ENCODE assay signal across 9 mouse cellular contexts in genomic region chr13:91178428-91179160, GRCm38 (mm10). TPM values are rescaled to one million over a fixed set of nuclear protein-coding genes. Genes with fewer than 3 reads are reported as not detected.
A peak's percentile ranks its signal among the peaks of the same experiment; 100 is the strongest.
DNase-seq lines count a peak whose midpoint lies in the region; ATAC-seq lines count a peak whose summit lies in the region.
"Had no signal": no experiment of that assay in that cellular context is flagged by ENCODE, and none has a peak within 500 bp of the region (broad histone marks: within the 10 kb centered on the region; RNA-seq: fewer than 3 reads in every experiment).

No protein-coding gene starts in this region.

- no peak overlapping the region for H3K9ac ChIP-seq in embryonic facial prominence, embryonic 14.5 days (ENCODE audit: low read depth, low read length)
- no peak overlapping the region for H3K9ac ChIP-seq in limb, embryonic 13.5 days
- no peak overlapping the region for H3K9ac ChIP-seq in stomach, embryonic 14.5 days (replicated peaks; ENCODE audit: low read depth, low read length)

- H3K36me3 ChIP-seq in embryonic facial prominence, embryonic 14.5 days (ENCODE audit: control insufficient read depth, insufficient read depth, low read length): no peaks in the 10 kb centered on the region
- H3K36me3 ChIP-seq in limb, embryonic 13.5 days: no peaks in the 10 kb centered on the region
- H3K36me3 ChIP-seq in stomach, embryonic 14.5 days (ENCODE audit: control insufficient read depth, insufficient read depth, low read length): no peaks in the 10 kb centered on the region

- no peak overlapping the region for H3K4me2 ChIP-seq in embryonic facial prominence, embryonic 14.5 days (ENCODE audit: low read depth, low read length)
- H3K4me2 ChIP-seq in limb, embryonic 13.5 days (replicated peaks): no peak overlapping the region
- no peak overlapping the region for H3K4me2 ChIP-seq in stomach, embryonic 14.5 days (replicated peaks; ENCODE audit: low read depth, low read length)

- H3K27me3 ChIP-seq in embryonic facial prominence, embryonic 14.5 days (replicated peaks; ENCODE audit: control insufficient read depth, insufficient read depth, low read length): no peaks in the 10 kb centered on the region
- H3K27me3 ChIP-seq in limb, embryonic 13.5 days: no peaks in the 10 kb centered on the region
- H3K27me3 ChIP-seq in stomach, embryonic 14.5 days (ENCODE audit: control insufficient read depth, insufficient read depth, low read length): no peaks in the 10 kb centered on the region

- H3K4me1 ChIP-seq in embryonic facial prominence, embryonic 14.5 days (ENCODE audit: control insufficient read depth, insufficient read depth, low read length): no peaks in the 10 kb centered on the region
- peaks cover 17% of the 10 kb centered on the region for H3K4me1 ChIP-seq in limb, embryonic 13.5 days
- H3K4me1 ChIP-seq in stomach, embryonic 14.5 days (ENCODE audit: control insufficient read depth, insufficient read depth, low read length): no peaks in the 10 kb centered on the region

- no peak overlapping the region for H3K4me3 ChIP-seq in embryonic facial prominence, embryonic 14.5 days (ENCODE audit: low read depth, low read length)
- no peak overlapping the region for H3K4me3 ChIP-seq in limb, embryonic 13.5 days
- no peak overlapping the region for H3K4me3 ChIP-seq in stomach, embryonic 14.5 days (ENCODE audit: low read depth, low read length)

- peak; percentile 94 for ATAC-seq in embryonic facial prominence, embryonic 14.5 days (ENCODE audit: low read depth)
- peak; percentile 76 for ATAC-seq in limb, embryonic 13.5 days (ENCODE audit: low FRiP score, low read depth)
- peak; percentile 71; the same call in 1 of the 2 replicates for ATAC-seq in stomach, embryonic 14.5 days (ENCODE audit: insufficient number of reproducible peaks, insufficient read depth, low FRiP score, low read depth)

- intact Hi-C loops in left cerebral cortex, postnatal 25 days (cut with DNase I): no loop called here

- H3K9me3 ChIP-seq in embryonic facial prominence, embryonic 14.5 days (ENCODE audit: control insufficient read depth, low read length): no peaks in the 10 kb centered on the region
- no peaks in the 10 kb centered on the region for H3K9me3 ChIP-seq in limb, embryonic 13.5 days
- H3K9me3 ChIP-seq in stomach, embryonic 14.5 days (ENCODE audit: control insufficient read depth, low read depth, low read length): no peaks in the 10 kb centered on the region

- peak; percentile 33 to 53 for DNase-seq in left cerebral cortex, postnatal 25 days (ENCODE audit: low spot score in 2 of 2)
- no peak for DNase-seq in left cerebral cortex, adult 9 months (ENCODE audit: low spot score in 2 of 2)
- peak; percentile 80 for DNase-seq in embryonic facial prominence, embryonic 14.5 days (ENCODE audit: low spot score)
- DNase-seq in T-cell, adult 2 months (ENCODE audit: low spot score): no peak
- DNase-seq in spleen, adult 12 weeks (ENCODE audit: low spot score): no peak
- DNase-seq in layer of hippocampus, adult 9-10 months (ENCODE audit: low spot score): no peak

- H3K27ac ChIP-seq in embryonic facial prominence, embryonic 14.5 days (replicated peaks; ENCODE audit: low read depth, low read length): peak overlapping the region; percentile 19
- peak overlapping the region; percentile 61 for H3K27ac ChIP-seq in limb, embryonic 13.5 days
- H3K27ac ChIP-seq in stomach, embryonic 14.5 days (ENCODE audit: low read length): no peak overlapping the region; the same call in 1 of the 2 replicates
- H3K27ac ChIP-seq: macrophage had no signal

- 41% methylated on average over 9 of the region's 9 CpGs for WGBS in embryonic facial prominence, embryonic 14.5 days
- 46% methylated on average over 9 of the region's 9 CpGs for WGBS in limb, embryonic 13.5 days
- WGBS in stomach, embryonic 14.5 days: 60% methylated on average over 9 of the region's 9 CpGs

RNA-seq across cellular contexts. Expression of gene Atg10, which starts 45.2 kb away (rescaled TPM):
- 10 to 100 TPM; 14.3 TPM for total RNA-seq in left cerebral cortex, postnatal 25 days (2021)
- 14.5 and 17.9 TPM in 2 replicates for polyA plus RNA-seq in embryonic facial prominence, embryonic 14.5 days (2014; fragmentation: Nextera tagmentation; extraction: Ambion mirVana)
- polyA plus RNA-seq in limb, embryonic 13.5 days (2015; fragmentation: Nextera tagmentation; extraction: Ambion mirVana): 18.1 and 19.8 TPM in 2 replicates
- 14.7 and 15.0 TPM in 2 replicates for polyA plus RNA-seq in stomach, embryonic 14.5 days (2014; fragmentation: Nextera tagmentation; extraction: Ambion mirVana)

Comparison
In these comparisons a context has a peak if more than half of its experiments do, and no peak if none do; other contexts are left out.
1. DNase-seq: peak in left cerebral cortex, postnatal 25 days (2 of 2) and embryonic facial prominence, embryonic 14.5 days (single experiment); none in left cerebral cortex, adult 9 months (0 of 2), T-cell, adult 2 months (single experiment), spleen, adult 12 weeks (single experiment) and layer of hippocampus, adult 9-10 months (single experiment).
2. Peak in every context shown above with its lines, with median percentiles within 50 percentile points of each other: ATAC-seq.